Mouse (Mus musculus) olfactory bulb, adult 2 months (tissue): ENCODE measurements around the gene Foxp4.

Source experiments
- CTCF ChIP-seq: fragments of 200-500 bp; IDR thresholded peaks from 2 replicates; pipeline ENCODE4 v1.5.1; 2012; ENCODE audit warnings: low read depth, mild to moderate bottlenecking, low read length, moderate library complexity; ENCODE audit not compliant: insufficient read depth
- POLR2A ChIP-seq: fragments of 200-500 bp; IDR thresholded peaks from 2 replicates; pipeline ENCODE4 v1.6.1; 2012; ENCODE audit warnings: mild to moderate bottlenecking, low read depth, low read length, moderate library complexity; ENCODE audit not compliant: insufficient read depth

- TF ChIP-seq POLR2A = no peak
- TF ChIP-seq CTCF = no peak
These were observed 35.2 kb downstream of the Foxp4 start for GRCm38 (mm10) chr17:47889267-47889666.
